Mouse (Mus musculus) CD4-positive helper T cell, adult 2 months (primary cell): ENCODE data around the gene Mfap3l.
"Not testable (repeated sequence)": the region's sequence is repeated elsewhere in the genome, so short reads cannot be mapped to it uniquely, and the experiment has no call there.

Experiments used
- DNase-seq: peaks from one replicate; pipeline ENCODE4 v3.0.0-alpha.2; 2012; ENCODE audit warnings: low read depth, missing footprints, low spot score

Gene Mfap3l

DNA sequence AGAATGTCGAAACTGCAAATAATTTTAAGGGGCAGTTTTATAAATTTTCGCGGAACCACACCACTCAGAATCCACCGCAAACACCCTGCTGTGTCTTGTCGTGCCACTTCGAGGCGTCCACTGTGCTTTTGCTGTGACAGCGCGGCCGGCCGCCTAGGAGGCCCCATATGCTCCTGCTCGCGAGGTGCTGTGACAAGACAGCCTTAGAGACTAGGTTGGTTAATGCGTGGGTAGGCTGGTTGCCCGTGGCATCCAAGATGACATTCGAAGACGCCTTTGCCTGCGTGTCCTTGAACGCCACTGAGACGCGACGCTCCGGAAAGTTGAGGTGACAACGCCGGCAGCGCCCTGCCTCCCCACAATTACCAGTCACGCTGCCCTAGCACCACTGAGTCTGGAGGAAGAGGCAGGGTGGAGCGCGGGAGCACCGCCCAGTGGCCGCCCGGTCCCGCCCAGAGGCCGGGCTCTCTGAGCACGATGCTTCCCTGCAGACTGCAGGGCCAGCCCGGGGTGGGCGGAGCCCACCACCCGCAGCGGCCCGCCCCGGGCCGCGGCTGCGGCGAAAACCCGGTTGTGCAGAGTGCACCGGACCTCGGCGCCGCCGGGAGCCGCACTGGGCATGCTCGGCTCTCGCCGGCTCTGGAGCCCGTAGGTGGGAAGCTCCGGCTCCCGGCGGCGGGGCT, at the start of gene Mfap3l:
Gene Mfap3l, plus strand, starts transcription at position 578 of the 683 bp plus-strand sequence.
- peak; percentile 68 for DNase-seq

DNA sequence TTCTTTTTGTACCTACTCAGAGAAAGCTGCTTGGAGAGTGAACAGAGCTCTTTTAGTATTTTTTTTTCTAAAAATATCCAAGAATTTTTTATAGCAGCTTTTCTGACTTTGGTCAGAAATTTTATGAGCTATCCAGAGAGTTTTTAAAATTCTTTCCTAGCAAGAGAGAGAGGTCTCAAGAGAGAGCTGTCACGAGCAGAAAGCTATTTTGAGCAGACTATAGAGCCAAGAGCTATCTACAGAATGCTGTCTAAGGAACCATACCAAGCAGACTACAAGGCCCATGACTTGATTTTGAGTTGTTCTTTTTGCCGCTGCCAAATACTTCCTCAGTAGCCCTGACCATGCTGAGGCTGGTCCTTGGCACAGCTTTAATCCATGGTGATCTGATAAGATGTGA, 49.3 kb upstream of the Mfap3l start:
- DNase-seq: no peak

DNA sequence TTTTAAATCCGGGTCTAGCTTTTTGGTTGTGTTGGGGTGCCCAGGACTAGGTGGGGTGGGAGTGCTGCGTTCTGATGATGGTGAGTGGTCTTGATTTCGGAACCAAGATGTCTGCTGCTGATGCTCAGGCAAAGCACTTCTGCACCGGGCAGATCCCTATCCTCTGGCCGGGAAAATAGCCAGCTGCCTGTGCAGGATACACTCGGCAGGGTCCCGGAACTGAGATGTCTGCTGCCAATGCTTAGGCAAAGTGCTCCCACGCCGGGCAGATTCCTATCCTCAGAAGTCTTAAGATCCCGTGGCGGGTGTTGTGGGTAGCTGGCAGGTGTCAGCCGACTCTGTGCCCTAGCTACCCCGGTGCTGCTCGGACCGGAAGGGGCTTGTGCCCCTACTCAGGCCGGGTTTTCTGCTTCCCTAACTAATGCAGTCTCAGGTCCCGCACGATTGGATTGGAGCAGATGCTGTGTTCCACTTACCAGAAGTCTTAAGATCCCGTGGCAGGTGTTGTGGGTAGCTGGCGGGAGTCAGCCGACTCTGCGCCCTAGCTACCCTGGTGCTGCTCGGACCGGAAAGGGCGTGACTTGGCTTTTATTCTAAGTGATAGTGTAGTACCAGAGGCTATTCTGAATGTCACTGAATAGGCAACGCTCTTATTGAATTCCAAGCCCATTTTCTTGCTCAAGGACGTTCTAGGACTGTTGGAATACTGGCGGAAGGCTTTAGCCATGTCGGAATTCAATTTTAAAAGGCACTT, 41.1 kb upstream of the Mfap3l start:
- DNase-seq: not testable (repeated sequence)

DNA sequence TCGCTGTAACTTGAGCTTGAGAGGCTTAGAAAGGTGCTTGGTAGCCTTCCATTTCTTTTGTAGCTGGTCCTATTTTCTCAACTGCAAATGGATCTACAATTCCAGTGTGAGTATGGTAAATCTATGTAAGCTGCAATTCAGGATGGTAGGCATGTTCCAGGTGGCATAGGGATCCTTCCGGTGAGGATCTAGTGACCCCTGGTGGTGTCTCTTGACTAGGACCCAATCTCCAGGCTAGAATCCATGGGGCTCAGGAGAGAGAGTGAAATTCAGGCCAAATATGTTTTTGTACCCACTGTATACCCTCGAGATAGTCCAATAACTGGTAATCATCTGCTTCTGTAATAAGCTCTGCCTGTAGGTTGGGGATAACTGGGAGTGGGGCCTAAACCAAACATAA, 37.9 kb upstream of the Mfap3l start:
- no peak for DNase-seq

DNA sequence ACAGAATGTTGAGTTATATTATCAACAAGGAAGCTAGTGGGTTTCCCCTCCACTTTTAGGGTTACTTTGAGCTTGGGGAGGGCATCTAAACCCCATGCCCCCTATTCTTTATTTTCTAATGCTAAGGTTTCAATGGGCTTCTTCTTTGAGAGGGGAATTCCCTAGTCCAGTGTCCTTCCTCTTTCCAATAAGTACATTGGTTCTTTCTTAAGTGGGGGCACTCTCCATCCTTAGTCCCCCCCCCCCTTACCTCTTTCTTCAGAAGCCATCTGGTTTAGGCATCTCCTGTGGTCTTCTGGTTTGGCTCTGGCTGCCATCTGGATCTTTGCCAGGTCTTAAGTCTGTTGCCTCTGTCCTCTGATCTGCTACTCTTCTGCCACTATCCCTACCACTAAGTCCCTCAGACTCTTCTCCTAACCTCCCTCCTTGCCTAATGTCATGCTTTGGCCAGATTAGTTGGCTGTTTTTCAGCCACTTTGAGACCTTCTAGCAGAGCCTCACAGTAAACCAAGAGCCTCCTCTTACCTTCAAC, 21.0 kb upstream of the Mfap3l start:
- no peak for DNase-seq

DNA sequence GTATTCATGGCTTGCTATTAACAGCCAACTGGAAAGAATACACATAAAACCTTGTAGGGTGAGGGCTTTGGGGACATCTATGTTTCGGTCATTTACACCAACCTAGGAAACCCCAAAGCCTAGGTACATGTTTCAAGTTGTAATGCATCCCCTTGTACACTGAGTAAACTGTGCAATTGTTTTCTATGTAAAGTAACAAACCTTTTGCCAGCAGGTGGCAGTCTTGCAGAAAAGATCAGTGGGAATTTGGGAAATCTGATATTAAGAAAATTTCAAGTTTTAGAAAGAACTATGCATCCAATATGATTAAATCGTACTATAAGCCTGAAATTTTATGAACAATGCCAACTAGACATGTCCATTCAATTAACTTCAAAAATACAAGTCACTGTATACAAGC, 15.7 kb upstream of the Mfap3l start:
- DNase-seq: no peak

DNA sequence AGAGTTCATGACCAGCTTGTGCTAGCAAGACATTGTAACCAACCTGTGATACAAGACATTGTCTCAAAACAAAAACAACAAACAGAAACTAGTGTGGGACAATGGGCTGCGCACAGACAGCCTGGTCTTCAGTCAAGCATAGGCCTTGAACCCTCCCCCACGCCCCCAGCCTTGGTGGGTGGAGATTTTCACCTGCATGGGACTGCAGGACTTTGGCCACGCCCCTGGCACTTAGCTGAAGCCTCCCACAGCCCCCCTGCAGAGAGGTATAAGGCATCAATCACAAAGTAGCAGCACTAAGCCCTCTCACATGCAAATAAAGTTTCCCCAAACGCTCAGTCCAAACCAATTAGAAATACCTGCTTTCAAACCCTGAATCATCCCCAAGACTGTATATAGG, 11.1 kb upstream of the Mfap3l start:
- DNase-seq: no peak

DNA sequence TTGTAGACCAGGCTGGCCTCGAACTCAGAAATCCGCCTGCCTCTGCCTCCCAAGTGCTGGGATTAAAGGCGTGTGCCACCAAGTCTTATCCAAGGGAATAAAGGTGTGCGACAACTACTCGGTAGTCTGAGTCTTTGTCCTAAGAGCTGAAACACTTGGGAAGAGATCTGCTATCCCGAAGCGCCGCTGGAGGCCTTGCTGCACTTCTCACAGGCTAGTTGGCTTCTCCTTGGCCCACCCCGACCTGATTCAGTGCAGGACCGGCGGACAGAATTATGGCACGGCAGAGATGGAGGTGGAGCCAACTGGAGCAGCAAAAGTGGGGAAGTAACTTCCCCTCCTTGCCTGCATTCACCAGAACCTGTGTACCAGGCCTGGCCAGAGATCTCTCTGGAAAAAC, 10.6 kb upstream of the Mfap3l start:
- DNase-seq: no peak

DNA sequence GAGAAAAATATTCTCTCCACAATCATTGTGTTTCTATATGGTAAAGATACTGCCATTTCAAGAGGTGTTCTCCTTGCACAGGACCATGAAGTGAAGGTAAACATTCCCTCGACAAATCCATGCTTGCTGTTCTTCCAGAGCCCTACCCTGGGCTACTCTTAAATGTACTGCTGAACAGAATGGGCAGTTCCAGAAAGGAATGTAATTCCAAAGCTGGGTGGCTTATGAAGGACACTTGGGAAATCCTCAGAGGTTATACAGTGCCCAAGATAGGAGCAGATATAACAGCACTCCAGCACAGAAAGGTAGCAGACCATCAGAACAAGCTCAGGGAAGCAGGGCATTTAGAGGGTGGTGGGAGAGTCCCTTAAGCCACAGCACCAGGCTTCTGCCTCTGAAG, 9.2 kb upstream of the Mfap3l start:
- no peak for DNase-seq

DNA sequence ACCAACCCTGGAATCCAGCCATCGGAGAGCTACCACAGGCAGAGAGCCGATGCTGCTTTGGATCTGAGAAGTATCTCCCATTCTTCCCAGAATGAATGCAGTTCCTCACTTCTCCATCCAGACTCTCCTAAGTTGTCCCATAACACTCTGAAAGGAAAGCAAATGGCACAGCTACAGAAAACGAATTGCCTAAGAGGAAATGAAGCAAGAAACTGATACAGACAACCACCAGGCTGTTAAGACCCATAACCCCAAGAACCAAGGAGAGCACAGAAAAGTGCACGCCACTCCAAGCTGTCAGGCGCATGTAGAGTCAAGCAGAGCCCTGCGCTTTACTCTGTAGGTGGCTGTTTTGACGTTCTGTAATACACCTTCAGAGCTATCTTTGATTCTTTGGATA, 7.9 kb upstream of the Mfap3l start:
- no peak for DNase-seq

DNA sequence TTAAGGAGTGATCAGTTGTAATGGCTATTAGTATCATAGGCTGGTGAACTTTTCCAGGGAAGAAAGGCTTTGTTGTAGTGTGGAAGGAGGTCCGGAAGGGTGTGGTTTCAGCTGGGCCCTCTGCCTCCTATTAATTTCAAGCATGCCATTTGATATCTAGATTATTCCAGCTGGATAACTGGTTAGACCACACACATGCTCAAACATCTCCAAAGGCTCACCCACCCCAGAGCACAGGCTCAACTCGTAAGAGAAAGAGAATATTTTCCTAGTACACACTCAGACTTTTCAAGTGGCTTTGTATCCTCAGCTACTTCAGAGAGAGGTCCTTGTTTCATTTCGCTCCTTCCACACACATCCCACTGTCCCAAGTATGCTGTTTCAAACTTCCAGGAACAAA, 4.7 kb upstream of the Mfap3l start:
- DNase-seq: no peak

DNA sequence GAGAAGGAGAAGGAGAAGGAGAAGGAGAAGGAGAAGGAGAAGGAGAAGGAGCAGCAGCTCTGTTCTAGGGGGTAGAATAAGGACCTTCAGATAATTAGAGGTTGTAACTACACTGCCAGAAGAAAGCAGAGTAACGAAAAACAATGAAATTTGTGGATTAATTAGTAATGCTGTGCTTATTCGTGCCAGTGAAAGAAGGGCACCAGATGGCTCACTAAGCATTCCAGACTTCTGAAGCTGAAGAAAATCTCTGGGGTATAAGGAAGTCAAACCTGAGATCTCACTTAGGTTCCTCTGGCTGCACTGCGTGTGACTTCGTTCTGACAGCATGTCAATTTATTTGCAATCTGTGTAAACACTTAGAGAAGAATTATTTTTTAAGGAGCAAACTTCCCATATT, 3.6 kb upstream of the Mfap3l start:
- DNase-seq: no peak

DNA sequence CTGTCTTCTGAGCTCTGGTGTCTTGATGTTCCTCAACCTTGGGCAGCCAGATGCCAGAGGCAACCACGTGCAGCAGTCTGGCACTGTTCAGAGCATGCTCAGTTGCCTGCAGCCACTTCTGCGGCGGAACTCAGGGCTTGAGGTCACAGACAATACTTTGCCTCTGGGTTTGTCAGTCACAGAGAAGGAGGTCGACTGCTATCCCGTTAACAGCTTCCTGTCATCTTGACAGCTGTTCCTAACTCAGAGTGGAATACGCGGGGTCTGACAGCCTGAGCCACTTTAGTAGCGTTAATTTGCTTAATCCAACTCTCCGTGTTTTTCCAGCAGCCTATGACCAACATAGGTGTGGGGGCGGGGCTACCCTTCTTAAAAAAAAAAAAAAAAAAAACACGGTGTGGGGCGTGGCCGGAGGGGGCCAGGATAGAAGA, 1.1 kb upstream of the Mfap3l start:
- DNase-seq: no peak

DNA sequence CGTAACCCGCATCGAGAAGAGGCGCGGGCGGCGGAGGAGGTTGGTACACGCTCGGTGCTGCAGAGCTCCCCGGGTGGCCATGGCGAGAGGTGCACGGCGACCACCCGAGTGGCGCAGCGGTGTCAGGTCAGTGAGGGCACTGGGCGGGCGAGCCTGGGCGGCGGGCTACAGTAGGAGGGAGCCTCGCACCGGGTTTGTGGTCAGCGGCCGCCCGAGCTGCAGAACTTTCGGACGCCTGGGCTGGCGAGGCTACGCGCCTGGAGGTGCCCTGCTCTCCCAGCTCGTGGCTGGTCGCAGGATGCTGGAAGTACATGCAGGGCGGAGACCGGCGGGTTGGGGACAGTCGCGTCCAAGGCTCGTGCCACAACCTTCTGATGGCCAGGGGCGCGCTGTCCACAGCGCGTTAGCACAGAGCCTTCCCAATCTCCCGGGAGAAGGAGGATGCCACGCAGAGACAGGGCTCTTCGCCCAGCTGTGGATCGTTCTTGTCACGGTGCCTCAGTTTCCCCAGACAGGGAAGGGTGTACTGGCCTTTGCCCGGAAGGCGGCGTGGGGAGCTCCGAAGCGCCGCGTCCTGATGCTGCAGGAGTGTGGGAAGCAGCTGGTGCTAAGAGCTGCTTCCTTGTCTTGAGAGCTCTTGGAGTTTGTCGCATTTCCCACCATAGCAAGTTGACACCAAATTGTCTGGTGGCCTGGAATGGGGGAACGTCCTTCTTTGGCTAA, 467 bp downstream of the Mfap3l start:
- DNase-seq: no peak

DNA sequence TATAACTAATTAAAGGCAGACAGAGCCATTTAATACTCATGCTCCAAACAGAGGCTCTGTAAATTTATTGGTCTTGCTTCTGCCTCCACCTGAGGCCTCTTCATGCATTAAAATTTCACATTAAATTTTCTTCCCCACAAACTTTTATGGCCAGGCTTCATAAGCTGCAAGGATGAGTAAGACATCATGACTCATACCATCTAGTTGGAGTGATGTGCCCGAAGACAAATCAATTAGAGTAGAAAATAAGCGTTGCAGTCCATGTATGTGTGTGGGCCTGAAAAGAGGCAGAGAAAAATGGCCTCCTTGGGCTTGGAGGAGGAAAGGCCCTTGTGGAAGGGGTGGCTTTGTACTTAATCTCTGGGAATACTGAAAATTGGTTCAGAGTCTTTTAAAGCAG, 2.3 kb downstream of the Mfap3l start:
- DNase-seq: no peak

DNA sequence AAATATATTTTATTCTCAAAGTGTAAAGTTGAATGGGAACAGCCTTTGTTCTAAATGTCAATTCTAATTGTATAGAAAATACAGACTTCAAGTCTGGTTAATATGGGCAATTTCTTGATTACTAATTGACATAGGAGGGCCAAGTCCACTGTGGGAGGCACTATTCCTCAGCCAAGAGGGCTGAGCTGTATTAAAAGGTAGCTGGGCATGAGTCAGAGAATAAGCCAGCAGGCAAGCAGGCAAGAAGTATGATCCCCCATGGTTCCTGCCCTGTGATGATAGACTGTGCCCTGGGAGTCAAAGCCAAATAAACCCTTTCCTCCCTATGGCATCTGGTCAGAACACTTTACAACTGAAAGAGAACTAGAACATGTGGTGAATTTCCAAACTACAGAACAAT, 3.2 kb downstream of the Mfap3l start:
- DNase-seq: no peak

DNA sequence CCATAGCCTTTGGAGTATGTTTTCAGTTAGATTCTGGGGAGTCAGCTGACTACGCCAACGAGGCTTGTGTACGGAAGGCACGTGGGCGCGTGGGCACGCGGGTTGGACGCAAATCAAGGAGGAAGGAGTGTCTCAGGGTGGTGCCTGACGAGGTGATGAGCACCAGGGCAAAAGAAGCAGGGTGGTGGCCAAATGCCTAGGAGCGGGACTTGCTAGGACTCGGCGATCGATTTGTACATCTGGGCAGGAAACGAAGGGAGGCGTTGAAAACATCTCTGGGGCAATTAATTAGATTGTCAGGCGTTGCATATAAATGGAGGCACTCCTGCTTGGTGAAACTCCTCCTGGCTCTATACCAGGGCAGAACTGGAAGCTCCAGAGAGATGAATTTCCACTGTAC, 7.4 kb downstream of the Mfap3l start:
- DNase-seq: no peak

DNA sequence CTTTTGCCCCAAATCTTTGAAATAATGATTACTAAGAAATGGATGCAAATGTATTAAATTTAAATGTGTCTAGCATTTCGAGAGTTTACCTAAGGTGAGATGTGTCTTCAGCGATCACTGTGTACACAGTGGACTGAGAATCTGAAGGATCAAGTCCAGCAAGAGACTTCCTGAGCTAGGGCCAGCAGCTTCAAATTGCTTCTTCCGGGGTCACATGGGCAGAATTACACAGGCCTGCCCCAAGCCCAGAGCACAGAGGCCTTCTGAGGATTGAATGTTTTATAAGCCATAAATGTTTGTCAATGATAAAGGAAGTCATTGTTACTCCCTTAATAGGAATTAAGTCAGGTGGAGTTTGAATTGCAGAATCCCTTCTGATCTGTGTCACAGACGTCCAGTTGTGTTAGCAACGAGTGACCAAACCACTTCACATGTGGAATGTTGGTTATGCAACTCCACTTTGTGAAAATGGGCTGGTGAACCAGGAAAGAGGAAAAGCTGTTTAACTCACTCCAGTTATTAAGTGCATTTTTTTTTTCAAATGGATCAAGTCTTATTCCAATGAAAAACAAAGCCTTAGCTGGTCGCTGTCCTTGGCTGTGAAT, 10.9 kb downstream of the Mfap3l start:
- no peak for DNase-seq

DNA sequence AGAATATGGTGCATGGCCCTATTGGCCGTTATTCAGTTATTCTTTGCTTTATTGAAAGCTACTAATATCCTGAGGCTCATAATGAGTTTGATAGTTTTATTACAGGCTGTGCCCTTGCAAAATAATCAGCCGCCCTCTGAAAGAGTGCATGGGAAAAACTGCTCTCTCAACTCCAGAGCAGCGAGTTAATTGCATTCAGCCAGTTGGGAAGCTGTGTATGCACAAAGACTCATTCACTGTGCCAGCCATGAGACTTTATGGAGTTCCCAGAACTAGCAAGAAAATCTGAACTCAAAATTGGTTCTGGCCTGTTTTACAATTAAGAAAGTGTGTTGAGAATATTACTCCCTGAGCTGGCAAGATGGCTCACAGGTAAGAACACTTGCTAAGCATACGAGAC, 12.5 kb downstream of the Mfap3l start:
- DNase-seq: no peak

DNA sequence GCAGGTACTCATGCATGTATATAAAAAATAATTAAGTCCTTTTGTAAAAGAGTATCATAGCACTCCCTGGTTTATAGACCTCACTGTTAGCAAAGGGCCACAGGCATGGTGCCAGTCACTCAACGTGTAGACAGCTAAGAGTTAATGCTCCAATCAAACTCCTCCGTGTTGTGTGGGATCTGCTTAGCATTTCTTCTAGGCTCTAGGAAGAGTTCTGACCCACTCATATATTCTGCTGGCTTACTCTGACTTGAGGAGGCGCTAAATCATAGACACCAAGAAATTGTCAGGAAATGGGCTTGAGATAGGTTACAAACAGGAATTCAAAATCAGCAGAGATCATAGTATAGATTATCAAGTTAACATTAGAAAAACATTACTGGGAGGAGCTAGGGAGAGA, 13.3 kb downstream of the Mfap3l start:
- no peak for DNase-seq

DNA sequence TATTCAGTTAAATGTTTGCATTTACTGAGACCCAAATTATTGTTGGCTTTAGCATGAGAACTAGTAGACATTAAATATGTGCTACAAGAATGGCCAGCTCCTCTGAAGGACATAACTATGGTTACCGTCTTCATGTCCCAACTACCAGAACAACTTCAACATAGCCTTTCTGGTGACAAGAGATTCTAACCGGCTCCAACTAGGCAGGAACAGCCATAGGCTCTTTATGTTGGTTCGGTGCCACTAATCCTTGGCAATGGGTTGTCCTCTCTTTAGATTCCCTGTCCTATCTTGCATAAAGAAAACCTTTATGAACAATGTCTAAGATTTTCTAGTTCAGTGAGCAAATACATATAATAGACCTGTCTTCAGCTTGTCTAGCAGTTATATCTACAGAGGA, 14.7 kb downstream of the Mfap3l start:
- DNase-seq: no peak

DNA sequence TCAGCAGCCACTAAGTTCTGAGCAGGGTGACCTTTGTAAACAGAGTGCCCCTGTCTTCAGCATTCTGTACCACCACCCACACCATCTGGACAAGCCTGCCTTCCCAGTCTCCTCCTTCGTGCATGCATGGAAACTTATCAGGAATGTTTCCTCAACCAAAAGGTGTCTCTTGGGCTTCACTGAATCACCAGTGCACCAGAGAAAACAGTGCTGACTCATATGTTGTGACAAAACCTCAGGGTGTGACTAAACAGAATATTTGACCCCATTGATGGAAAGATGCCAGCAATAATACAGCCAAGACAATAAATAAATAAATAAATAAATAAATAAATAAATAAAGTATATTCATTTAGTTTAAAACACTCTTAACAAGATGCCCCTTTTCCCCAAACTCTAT, 16.5 kb downstream of the Mfap3l start:
- DNase-seq: no peak
